Mouse (Mus musculus) ZHBTc4 (cell line): ENCODE data around the gene Tmc2.

Experiments
- DNase-seq: peaks from one replicate; pipeline ENCODE4 v3.0.0-alpha.2; 2011; ENCODE audit warnings: low read depth, low spot score

Gene Tmc2

GRCm38 (mm10) chr2:130256762-130257161, 61.8 kb downstream of the Tmc2 start:
- DNase-seq: no peak

DNA sequence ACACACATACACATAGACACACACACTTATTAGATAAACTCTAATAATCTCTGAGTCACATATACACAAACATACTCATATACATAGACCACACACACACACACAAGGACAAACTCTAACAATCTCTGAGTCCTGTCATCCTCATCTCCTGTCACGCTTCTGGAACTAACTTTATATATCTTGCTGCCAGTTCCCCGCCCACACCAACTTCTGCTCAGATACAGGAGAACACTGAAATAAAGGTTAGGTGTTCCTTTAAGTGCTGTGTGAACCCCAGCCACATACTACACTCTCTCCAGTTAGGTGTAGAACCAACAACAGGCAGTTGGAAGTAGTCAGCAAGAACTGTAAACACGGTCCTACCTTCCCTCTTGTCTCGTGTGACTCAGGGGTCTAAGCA, 65.8 kb downstream of the Tmc2 start:
- DNase-seq: no peak

DNA sequence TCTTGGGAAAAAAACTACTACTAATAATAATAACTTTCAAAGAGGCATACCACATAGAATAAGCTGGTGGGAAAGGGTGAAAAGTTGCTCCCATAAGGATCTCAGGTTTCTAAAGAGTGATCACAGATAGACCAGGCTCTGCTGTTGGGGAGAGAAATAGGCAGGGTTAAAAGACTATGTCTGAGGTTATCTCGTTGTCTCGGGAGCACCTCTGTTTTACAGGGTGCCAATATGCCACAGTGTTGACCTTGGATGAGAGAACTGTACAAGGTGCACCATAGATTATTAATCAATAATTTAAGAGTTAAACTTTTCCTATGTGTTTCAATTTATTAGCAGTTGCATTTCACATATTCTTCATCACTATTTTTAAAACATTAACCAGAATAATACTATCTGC, 66.9 kb downstream of the Tmc2 start:
- no peak for DNase-seq

DNA sequence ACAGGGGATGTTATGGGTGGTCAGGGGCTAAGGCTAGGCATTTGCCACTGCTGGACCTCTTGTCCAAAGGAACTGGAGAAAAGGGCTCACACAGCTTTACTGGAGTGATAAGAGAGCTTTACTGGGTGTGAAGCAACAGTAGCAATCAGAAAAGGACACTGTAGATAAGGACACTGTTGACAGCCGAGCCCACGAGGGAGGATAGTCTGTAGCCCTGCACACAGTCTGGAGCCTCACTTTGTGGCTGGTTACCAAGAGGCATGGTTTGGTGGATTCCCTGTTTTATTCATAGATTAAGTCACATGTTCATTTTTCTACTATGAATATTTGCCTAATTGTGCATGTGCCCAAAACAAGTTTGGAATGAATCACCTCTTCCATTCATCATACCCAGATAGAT, 67.4 kb downstream of the Tmc2 start:
- DNase-seq: no peak

- no peak for DNase-seq
Measured at GRCm38 (mm10) chr2:130265520-130265919, 70.5 kb downstream of the Tmc2 start.

GRCm38 (mm10) chr2:130268074-130268473, 73.1 kb downstream of the Tmc2 start:
- peak; percentile 26 for DNase-seq

GRCm38 (mm10) chr2:130273732-130274131, 78.7 kb downstream of the Tmc2 start:
- DNase-seq: no peak

DNA sequence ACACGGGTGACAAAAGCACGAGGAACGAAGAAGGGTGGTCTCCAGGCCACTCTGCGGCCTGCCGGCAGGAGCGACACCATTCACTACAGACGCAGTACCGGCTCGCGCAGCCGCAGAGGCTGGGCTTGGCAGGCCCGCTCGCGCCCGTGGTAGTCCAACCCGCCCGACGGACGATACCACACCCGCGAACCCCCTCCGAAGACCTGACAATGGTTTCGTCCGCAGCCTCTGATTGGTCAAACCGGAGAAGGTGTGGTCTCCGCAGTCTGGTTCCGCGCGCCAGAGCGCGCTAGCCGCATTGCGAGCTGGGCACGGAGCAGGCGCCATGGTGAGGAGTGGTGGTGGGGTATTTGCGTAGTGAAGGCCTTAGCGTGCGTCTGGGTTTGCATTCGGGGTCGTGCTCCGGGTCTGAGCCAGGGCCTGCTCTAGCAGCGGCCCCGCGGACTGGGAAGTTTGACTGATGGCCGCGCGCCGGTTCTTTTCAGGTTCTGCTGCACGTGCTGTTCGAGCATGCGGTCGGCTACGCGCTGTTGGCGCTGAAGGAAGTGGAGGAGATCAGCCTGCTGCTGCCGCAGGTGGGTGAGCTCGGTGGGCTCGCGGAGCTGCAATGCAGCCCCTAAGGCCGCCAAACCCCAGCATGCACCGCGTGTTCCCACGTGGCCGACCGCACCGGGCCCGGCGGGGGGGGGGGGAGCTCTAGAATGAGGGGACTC, 79.3 kb downstream of the Tmc2 start, which contains the start of gene Nop56:
Gene Nop56 (plus strand): TSS at position 282 of the 713 bp plus-strand sequence.
- peak; percentile 97 for DNase-seq

- no peak for DNase-seq
Measured at GRCm38 (mm10) chr2:130274862-130275261, 79.9 kb downstream of the Tmc2 start.

DNA sequence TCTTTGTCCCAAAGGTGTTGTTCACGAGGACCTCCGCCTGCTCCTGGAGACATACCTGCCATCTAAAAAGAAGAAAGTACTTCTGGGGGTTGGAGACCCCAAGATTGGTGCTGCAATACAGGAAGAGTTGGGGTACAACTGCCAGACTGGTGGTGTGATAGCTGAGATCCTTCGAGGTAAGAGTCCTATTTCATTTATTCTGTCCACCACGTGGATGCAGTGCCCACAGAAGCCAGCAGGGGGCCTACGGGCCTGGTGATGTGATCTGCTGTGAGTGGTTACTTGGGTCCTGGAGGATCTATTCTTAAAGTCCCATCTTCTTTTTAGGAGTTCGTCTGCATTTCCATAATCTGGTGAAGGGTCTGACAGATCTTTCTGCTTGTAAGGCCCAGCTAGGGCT, 80.7 kb downstream of the Tmc2 start:
- DNase-seq: peak; percentile 94

DNA sequence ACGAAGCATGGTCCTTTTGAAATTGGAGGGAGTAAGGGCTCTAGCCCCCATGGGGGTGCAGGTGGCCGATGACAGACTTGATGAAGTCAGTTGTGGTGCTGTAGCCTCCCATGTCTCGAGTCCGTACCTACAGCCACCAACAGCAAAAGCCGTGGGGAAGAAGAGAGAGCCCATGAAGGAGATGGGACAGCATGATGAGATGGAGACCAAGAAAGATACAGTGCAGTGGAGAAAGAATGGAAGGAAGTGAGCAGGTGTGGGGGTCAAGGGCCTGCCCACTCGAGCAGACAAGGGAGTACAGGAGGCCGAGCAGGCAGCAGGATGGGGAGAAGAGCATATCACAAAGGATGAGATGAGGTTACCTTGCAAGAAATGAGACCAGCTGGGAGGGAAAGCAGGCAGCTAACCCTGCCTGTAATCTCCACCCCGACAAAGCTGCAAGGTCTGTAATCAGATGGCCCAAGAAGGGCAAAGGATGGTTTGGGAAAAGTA, 84.7 kb downstream of the Tmc2 start:
- DNase-seq: peak; percentile 65

- DNase-seq: peak; percentile 42
Measured at GRCm38 (mm10) chr2:130280224-130280623, 85.2 kb downstream of the Tmc2 start.

GRCm38 (mm10) chr2:130280818-130281217, 85.8 kb downstream of the Tmc2 start:
- DNase-seq: no peak

DNA sequence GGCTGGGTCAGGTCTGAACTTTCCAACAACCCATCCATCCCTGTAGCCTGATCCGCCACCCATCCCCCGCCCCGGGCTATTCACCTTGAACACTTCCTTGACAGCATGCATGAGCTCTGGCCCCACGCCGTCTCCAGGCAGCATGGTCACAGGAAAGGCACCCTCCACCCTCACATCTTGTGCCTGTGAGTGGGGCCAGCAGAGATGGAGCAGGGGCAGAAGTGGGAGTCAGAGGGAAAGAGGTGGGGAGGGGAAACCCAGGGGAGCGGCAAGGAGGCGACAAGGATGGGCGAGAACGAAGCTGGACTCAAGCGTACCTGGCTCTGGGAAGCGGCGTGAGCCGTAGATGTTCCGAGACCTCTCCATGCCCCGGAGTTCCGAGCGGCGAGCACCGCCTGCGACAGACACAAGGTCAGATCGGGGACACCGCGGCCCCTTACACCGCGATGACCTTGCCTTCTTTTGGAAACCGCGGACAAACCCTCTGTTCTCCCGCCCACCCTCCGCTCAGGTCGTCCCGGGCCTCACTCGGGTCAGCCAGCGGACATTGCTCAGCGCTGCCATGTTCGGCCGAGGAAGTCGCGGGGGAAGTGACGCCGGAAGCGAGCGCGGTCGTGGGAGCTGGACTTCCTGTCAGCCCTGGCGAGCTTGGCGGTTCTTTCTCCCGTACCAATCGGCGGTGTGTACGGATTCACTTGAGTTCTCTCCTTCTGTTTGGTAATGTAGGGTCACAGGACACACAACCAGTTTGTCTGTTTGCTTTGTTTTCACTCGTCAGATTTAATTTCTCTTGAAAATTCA, 89.1 kb downstream of the Tmc2 start, which contains the start of gene Idh3b:
Gene Idh3b (minus strand): TSS at position 694 of the 801 bp plus-strand sequence.
- DNase-seq: peak; percentile 90

DNA sequence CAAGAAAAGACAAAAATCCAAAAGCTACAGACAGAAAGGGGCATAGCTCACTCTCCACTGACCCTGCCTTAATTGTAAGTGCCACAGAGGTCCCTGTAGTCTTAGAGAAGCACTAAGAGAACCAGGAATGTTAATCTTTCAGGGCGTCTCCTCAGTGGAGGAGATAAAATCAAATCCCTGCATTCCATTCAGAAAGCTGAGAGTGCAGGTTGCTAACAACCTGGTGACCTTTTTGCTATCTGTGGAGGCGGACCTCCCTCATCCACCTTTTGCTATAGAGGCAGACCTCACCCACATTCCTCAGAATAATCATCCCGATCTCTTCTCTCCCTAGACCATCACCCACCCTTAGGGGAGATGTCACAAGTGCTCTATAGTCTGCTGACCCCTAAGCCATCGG, 94.1 kb downstream of the Tmc2 start:
- DNase-seq: peak; percentile 85

DNA sequence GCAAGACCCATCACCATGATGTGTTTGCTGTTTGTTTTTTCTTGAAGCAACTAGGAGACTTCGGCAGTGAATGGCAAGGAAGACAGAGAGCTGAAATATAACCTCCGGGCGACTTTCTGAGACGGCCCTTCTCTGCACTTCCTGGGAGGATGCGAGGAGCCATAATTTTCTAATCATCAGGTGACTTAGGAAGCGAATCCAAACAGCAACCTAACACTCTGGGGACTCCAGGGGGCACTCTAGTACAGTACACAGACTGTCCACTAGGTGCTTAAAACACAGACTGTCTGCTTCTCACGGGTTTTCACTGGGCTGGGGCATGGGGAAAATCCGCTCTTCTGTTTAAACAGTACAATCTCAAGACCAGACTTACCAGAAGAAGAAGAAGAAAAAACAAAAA, 96.4 kb downstream of the Tmc2 start:
- peak; percentile 88 for DNase-seq

- DNase-seq: no peak
Measured at GRCm38 (mm10) chr2:130293009-130293408, 98.0 kb downstream of the Tmc2 start.

GRCm38 (mm10) chr2:130293486-130293885, 98.5 kb downstream of the Tmc2 start:
- peak; percentile 56 for DNase-seq

GRCm38 (mm10) chr2:130294218-130294935, 99.4 kb downstream of the Tmc2 start:
- DNase-seq: peak; percentile 60

- DNase-seq: peak; percentile 61
Measured at GRCm38 (mm10) chr2:130294936-130295277, 99.9 kb downstream of the Tmc2 start, which contains the start of gene Ebf4. Gene Ebf4, plus strand, starts transcription at chr2:130295169.

DNA sequence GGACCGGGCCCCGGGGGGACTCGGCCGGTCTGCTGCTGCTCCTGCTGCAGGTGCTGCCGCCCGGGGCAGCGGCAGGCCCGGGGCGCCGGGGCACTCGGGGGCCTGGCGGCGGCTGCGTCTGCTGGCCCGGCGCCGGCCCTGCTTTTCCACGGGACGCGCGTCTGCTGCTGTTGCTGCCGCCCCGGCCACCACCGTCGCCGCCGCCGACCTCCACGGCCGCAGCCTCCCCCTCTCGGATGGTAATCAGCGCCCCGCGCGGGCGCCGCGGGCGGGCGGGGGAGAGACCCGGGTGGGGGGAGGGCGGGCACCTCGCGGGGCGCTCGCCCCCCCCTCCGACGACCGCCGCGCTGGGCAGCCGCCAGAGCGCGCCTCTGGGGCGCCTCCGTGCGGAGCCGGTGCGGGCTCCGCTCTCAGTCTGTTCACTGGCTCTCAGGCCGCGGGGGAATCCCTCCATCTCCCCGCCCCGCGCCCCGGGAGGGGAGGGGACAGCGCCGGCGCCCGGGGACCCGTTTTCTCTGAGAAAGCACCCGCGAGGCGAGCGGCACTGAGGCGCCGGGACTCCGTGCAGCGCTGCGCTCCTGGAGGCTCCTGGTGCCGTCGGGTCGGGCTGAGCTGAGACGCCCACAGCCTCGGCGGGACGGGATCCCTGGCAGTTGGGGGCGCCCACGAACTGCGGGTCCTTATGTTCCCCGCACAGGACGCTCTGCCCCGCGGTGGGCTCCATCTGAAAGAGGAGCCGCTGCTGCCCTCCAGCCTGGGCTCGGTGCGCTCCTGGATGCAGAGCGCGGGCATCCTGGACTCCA, 100.5 kb downstream of the Tmc2 start:
- DNase-seq: peak; percentile 65
